Mouse (Mus musculus) hindbrain, embryonic 13.5 days (tissue): ENCODE measurements around the gene Gbx1. TPM values are rescaled to one million over a fixed set of nuclear protein-coding genes. Genes with fewer than 3 reads are reported as not detected.

ENCODE experiments used
- ATAC-seq: fragments of 200-750 bp; cut with Nextera tagmentation; 2 replicates; pipeline ENCODE4 v1.8.0; 2017; ENCODE audit warnings: moderate TSS enrichment; ENCODE audit not compliant: low FRiP score
- H3K27ac ChIP-seq: fragments of 300-500 bp; sonication (generic); 2 replicates; pipeline ENCODE4 v1.5.1; 2015; ENCODE audit warnings: inconsistent platforms, mild to moderate bottlenecking, moderate library complexity
- H3K27me3 ChIP-seq: fragments of 300-500 bp; sonication (generic); 2 replicates; pipeline ENCODE4 v1.6.1; 2015; ENCODE audit warnings: mild to moderate bottlenecking, inconsistent platforms
- H3K36me3 ChIP-seq: fragments of 300-500 bp; sonication (generic); 2 replicates; pipeline ENCODE4 v1.6.1; 2015; ENCODE audit warnings: mild to moderate bottlenecking, inconsistent platforms
- H3K4me1 ChIP-seq: fragments of 300-500 bp; sonication (generic); replicated peaks from 2 replicates; pipeline ENCODE4 v1.6.1; 2015; ENCODE audit warnings: inconsistent platforms
- H3K4me2 ChIP-seq: fragments of 300-500 bp; sonication (generic); 2 replicates; pipeline ENCODE4 v1.6.1; 2015; ENCODE audit warnings: inconsistent platforms, mild to moderate bottlenecking, moderate library complexity
- H3K4me3 ChIP-seq: fragments of 300-500 bp; sonication (generic); 2 replicates; pipeline ENCODE4 v1.5.1; 2015; ENCODE audit warnings: mild to moderate bottlenecking, inconsistent platforms
- H3K9ac ChIP-seq: fragments of 300-500 bp; sonication (generic); 2 replicates; pipeline ENCODE4 v1.6.1; 2015; ENCODE audit warnings: mild to moderate bottlenecking, inconsistent platforms
- H3K9me3 ChIP-seq: fragments of 300-500 bp; sonication (generic); 2 replicates; pipeline ENCODE4 v1.6.1; 2016; ENCODE audit warnings: inconsistent platforms
- WGBS: fragments of 180-500 bp; shearing (Covaris S2); methylation state at CpG from one replicate; pipeline ENCODE4 v1.1.7; 2015; 5-methylcytosine and 5-hydroxymethylcytosine counted together
- polyA plus RNA-seq: library from polyadenylated mRNA; unstranded; fragments of >200 nt; fragmentation: Nextera tagmentation; extraction: Ambion mirVana; gene quantifications from 2 replicates; pipeline ENCODE4 v1.2.1, GENCODE M21; 2015

Gbx1 gene
- polyA plus RNA-seq, 1 experiment from 2014 or later = 5.1 TPM

- Histone ChIP-seq H3K9me3 (no peaks in the 10 kb centered on the region), H3K9ac (no peak overlapping the region), H3K27me3 (peaks cover 41% of the 10 kb centered on the region), H3K36me3 (peaks cover 19% of the 10 kb centered on the region), H3K4me2 (no peak overlapping the region), H3K4me1 (peaks cover 47% of the 10 kb centered on the region), H3K27ac (no peak overlapping the region), H3K4me3 (no peak overlapping the region)
- ATAC-seq = no peak
- 33% methylated on average over 6 of the region's 7 CpGs for WGBS
Observed at GRCm38 (mm10) chr5:24472884-24473619, 54.0 kb downstream of the Gbx1 start.

GRCm38 (mm10) chr5:24470600-24470999 is 56.4 kb downstream of the Gbx1 start:
- Histone ChIP-seq H3K4me1 (peaks cover 59% of the 10 kb centered on the region), H3K36me3 (0 out of 2 replicates have a peak, but pooled peaks cover 2% of the 10 kb centered on the region), H3K9me3 (no peaks in the 10 kb centered on the region), H3K9ac (no peak overlapping the region), H3K4me3 (no peak overlapping the region), H3K27me3 (peaks cover 36% of the 10 kb centered on the region), H3K4me2 (no peak overlapping the region), H3K27ac (no peak overlapping the region)
- peak; percentile 57 for ATAC-seq
- 13% methylated on average over 5 of the region's 5 CpGs for WGBS

GRCm38 (mm10) chr5:24466762-24467161 is 60.2 kb downstream of the Gbx1 start:
- Histone ChIP-seq H3K4me3 (no peak overlapping the region), H3K9me3 (no peaks in the 10 kb centered on the region), H3K27ac (no peak overlapping the region), H3K9ac (0 out of 2 replicates have a peak overlapping the region, but pooled peaks have one; percentile 49), H3K27me3 (no peaks in the 10 kb centered on the region), H3K4me1 (peaks cover 37% of the 10 kb centered on the region), H3K4me2 (no peak overlapping the region), H3K36me3 (no peaks in the 10 kb centered on the region)
- WGBS = 29% methylated on average over 12 of the region's 12 CpGs
- no peak for ATAC-seq

GRCm38 (mm10) chr5:24455613-24456012 is 71.4 kb downstream of the Gbx1 start:
- peaks cover 46% of the 10 kb centered on the region for H3K4me1 ChIP-seq
- peak overlapping the region; percentile 90 for H3K4me3 ChIP-seq
- peak overlapping the region; percentile 62; the same call in 1 of the 2 replicates for H3K27ac ChIP-seq
- H3K36me3 ChIP-seq = peaks cover 17% of the 10 kb centered on the region
- ATAC-seq = no peak
- peak overlapping the region; percentile 97 for H3K9ac ChIP-seq
- 45% methylated on average over 7 of the region's 7 CpGs for WGBS
- H3K27me3 ChIP-seq = no peaks in the 10 kb centered on the region
- H3K4me2 ChIP-seq = peak overlapping the region; percentile 100
- H3K9me3 ChIP-seq = no peaks in the 10 kb centered on the region

GRCm38 (mm10) chr5:24455076-24455475 is 71.9 kb downstream of the Gbx1 start:
- Histone ChIP-seq H3K36me3 (peaks cover 17% of the 10 kb centered on the region), H3K4me1 (peaks cover 45% of the 10 kb centered on the region), H3K27ac (peak overlapping the region; percentile 62), H3K9ac (peak overlapping the region; percentile 97), H3K9me3 (no peaks in the 10 kb centered on the region), H3K4me3 (peak overlapping the region; percentile 90), H3K27me3 (no peaks in the 10 kb centered on the region; the same call in 1 of the 2 replicates), H3K4me2 (peak overlapping the region; percentile 100)
- WGBS = 68% methylated on average over 3 of the region's 3 CpGs
- ATAC-seq = no peak

- peaks cover 17% of the 10 kb centered on the region for H3K36me3 ChIP-seq
- peak overlapping the region; percentile 90 for H3K4me3 ChIP-seq
- WGBS = 7% methylated on average over 2 of the region's 2 CpGs
- H3K4me1 ChIP-seq = peaks cover 45% of the 10 kb centered on the region
- H3K4me2 ChIP-seq = peak overlapping the region; percentile 100
- peak overlapping the region; percentile 97 for H3K9ac ChIP-seq
- H3K27me3 ChIP-seq = no peaks in the 10 kb centered on the region; the same call in 1 of the 2 replicates
- no peak for ATAC-seq
- peak overlapping the region; percentile 95 for H3K27ac ChIP-seq
- no peaks in the 10 kb centered on the region for H3K9me3 ChIP-seq
Observed at GRCm38 (mm10) chr5:24453985-24454303, 73.1 kb downstream of the Gbx1 start.

- H3K9me3 ChIP-seq = no peaks in the 10 kb centered on the region
- H3K9ac ChIP-seq = peak overlapping the region; percentile 97
- H3K4me2 ChIP-seq = peak overlapping the region; percentile 100
- 0 out of 2 replicates have a peak, but pooled peaks have one; percentile 2 for ATAC-seq
- no peaks in the 10 kb centered on the region; the same call in 1 of the 2 replicates for H3K27me3 ChIP-seq
- peak overlapping the region; percentile 95 for H3K27ac ChIP-seq
- peaks cover 15% of the 10 kb centered on the region for H3K36me3 ChIP-seq
- peaks cover 45% of the 10 kb centered on the region for H3K4me1 ChIP-seq
- WGBS = 0% methylated on average over 5 of the region's 5 CpGs
- peak overlapping the region; percentile 90 for H3K4me3 ChIP-seq
Observed at GRCm38 (mm10) chr5:24453283-24453984, 73.6 kb downstream of the Gbx1 start.

Other genes with a start within 250 kb of the Gbx1 start
- gene Kcnh2, start 175.6 kb downstream of the Gbx1 start, polyA plus RNA-seq = 12.8 and 14.2 TPM in 2 replicates
- 9.8 and 10.2 TPM in 2 replicates for gene Nos3, start 162.4 kb downstream of the Gbx1 start, polyA plus RNA-seq
- 0.57 and 0.93 TPM in 2 replicates for gene Atg9b, start 135.1 kb downstream of the Gbx1 start, polyA plus RNA-seq
- 45.7 and 48.7 TPM in 2 replicates for gene Abcb8, start 133.5 kb downstream of the Gbx1 start, polyA plus RNA-seq
- 0.94 and 1.3 TPM in 2 replicates for gene Asic3, start 113.8 kb downstream of the Gbx1 start, polyA plus RNA-seq
- 104 and 106 TPM in 2 replicates for gene Cdk5, start 103.7 kb downstream of the Gbx1 start, polyA plus RNA-seq
- gene Slc4a2, start 103.4 kb downstream of the Gbx1 start, polyA plus RNA-seq = 22.5 and 28.5 TPM in 2 replicates
- 88.1 and 96.1 TPM in 2 replicates for gene Fastk, start 81.9 kb downstream of the Gbx1 start, polyA plus RNA-seq
- 51.9 and 57.4 TPM in 2 replicates for gene Tmub1, start 79.3 kb downstream of the Gbx1 start, polyA plus RNA-seq
- gene Agap3, start 75.0 kb downstream of the Gbx1 start, polyA plus RNA-seq = 47.8 and 50.3 TPM in 2 replicates
- 0.16 and 0.49 TPM in 2 replicates for gene Asb10, start 13.8 kb upstream of the Gbx1 start, polyA plus RNA-seq
- gene 4931409K22Rik, start 29.6 kb upstream of the Gbx1 start, polyA plus RNA-seq = 0.12 and 0.19 TPM in 2 replicates
- gene Abcf2, start 50.3 kb upstream of the Gbx1 start, polyA plus RNA-seq = 91.6 and 92.3 TPM in 2 replicates
- gene Chpf2, start 59.5 kb upstream of the Gbx1 start, polyA plus RNA-seq = 17.4 and 19.9 TPM in 2 replicates
- 86.2 and 87.6 TPM in 2 replicates for gene Smarcd3, start 97.2 kb upstream of the Gbx1 start, polyA plus RNA-seq
- 45.5 and 45.6 TPM in 2 replicates for gene Nub1, start 158.3 kb upstream of the Gbx1 start, polyA plus RNA-seq
- gene Wdr86, start 203.5 kb upstream of the Gbx1 start, polyA plus RNA-seq = 7.0 and 8.0 TPM in 2 replicates
- gene Crygn, start 230.8 kb upstream of the Gbx1 start, polyA plus RNA-seq = 1.0 and 2.1 TPM in 2 replicates